8 mouse cellular contexts compared by ENCODE assay signal in genomic region chr6:56797311-56798151, GRCm38 (mm10). TPM values are rescaled to one million over a fixed set of nuclear protein-coding genes. Genes with fewer than 3 reads are reported as not detected.
DNase-seq lines count a peak whose midpoint lies in the region; ATAC-seq lines count a peak whose summit lies in the region.

Gene Kbtbd2, minus strand, starts transcription at chr6:56797813.

- WGBS in intestine, embryonic 14.5 days = under 1% methylated on average over 89 of the region's 98 CpGs

- no peaks in the 10 kb centered on the region for H3K9me3 ChIP-seq in intestine, embryonic 14.5 days (ENCODE audit: control insufficient read depth, low read length)

- intact Hi-C loops in gastrocnemius, postnatal 14 days (cut with DNase I; ENCODE audit: low total_unique reads) = no loop called here
- intact Hi-C loops in left cerebral cortex, postnatal 14 days (cut with DNase I) = no loop called here

- DNase-seq in adipocyte (ENCODE audit: low spot score) = peak; percentile 97
- peak; percentile 97 for DNase-seq in embryo, embryonic 10 days (ENCODE audit: low spot score)
- peak; percentile 95 for DNase-seq in gastrocnemius, postnatal 14 days
- peak; percentile 93 for DNase-seq in intestine, embryonic 14.5 days (ENCODE audit: low spot score)
- peak; percentile 93 to 94 for DNase-seq in left cerebral cortex, postnatal 14 days (ENCODE audit: low spot score in 2 of 2)
- peak; percentile 96 for DNase-seq in mesoderm, embryonic 11.5 days (ENCODE audit: low read depth, low spot score)
- DNase-seq in right cerebral cortex, postnatal 36 days (ENCODE audit: low spot score in 2 of 2) = peak; percentile 90 to 93
- peak; percentile 94 for DNase-seq in yolk sac, embryonic 10.5 days (ENCODE audit: low spot score)

- ATAC-seq in intestine, embryonic 14.5 days (replicated peaks; ENCODE audit: low FRiP score, low TSS enrichment, low read depth) = peak; percentile 95

- peak within 1 kb of the TSS; percentile 85 for H3K4me3 ChIP-seq in intestine, embryonic 14.5 days (ENCODE audit: low read depth, low read length)

- peak within 1 kb of the TSS; percentile 74 for H3K4me2 ChIP-seq in intestine, embryonic 14.5 days (ENCODE audit: low read length)

- peak within 1 kb of the TSS; percentile 96 for H3K9ac ChIP-seq in intestine, embryonic 14.5 days (ENCODE audit: low read length)

- no peaks in the 10 kb centered on the region for H3K27me3 ChIP-seq in intestine, embryonic 14.5 days (replicated peaks; ENCODE audit: control insufficient read depth, insufficient read depth, low read length)

- peaks cover 9% of the 10 kb centered on the region for H3K4me1 ChIP-seq in intestine, embryonic 14.5 days (replicated peaks; ENCODE audit: control insufficient read depth, insufficient read depth, low read length)

- H3K36me3 ChIP-seq in intestine, embryonic 14.5 days (ENCODE audit: control insufficient read depth, insufficient read depth, low read length) = no peaks in the 10 kb centered on the region

- H3K27ac ChIP-seq in intestine, embryonic 14.5 days (ENCODE audit: low read depth) = peak within 1 kb of the TSS; percentile 99

RNA-seq across cellular contexts. Expression of gene Kbtbd2, which starts in this region (rescaled TPM):
- total RNA-seq in gastrocnemius, postnatal 14 days (2021) = 10 to 100 TPM; 19.0 to 20.1 TPM
- polyA plus RNA-seq in intestine, embryonic 14.5 days (2014; fragmentation: Nextera tagmentation; extraction: Ambion mirVana) = 24.5 and 30.4 TPM in 2 replicates
- 10 to 100 TPM; 47.1 to 51.3 TPM for total RNA-seq in left cerebral cortex, postnatal 14 days (2021)

Comparison
In these comparisons a context has a peak if more than half of its experiments do, and no peak if none do; other contexts are left out.
1. Peak in every context shown above with its lines: DNase-seq, ATAC-seq, H3K4me3 ChIP-seq and H3K27ac ChIP-seq.